Mouse (Mus musculus) left cerebral cortex, adult 2 months (tissue): ENCODE results near the gene Nr1h5. TPM values are rescaled to one million over a fixed set of nuclear protein-coding genes. Genes with fewer than 3 reads are reported as not detected.
A peak's percentile ranks its signal among the peaks of the same experiment; 100 is the strongest.

Experiments used
- DNase-seq, 2 experiments: peaks; one replicate each; pipeline ENCODE4 v3.0.0; 2021 to 2022; ENCODE audit warnings: low spot score in 2 of 2, mixed read lengths in 1 of 2; ENCODE audit errors: extremely low spot score in 1 of 2
- H3K27ac ChIP-seq: fragments of 200-600 bp; 2 replicates; pipeline ENCODE4 v1.8.1; 2022
- H3K4me3 ChIP-seq: fragments of 200-600 bp; 2 replicates; pipeline ENCODE4 v1.8.1; 2022
- CTCF ChIP-seq: fragments of 200-600 bp; IDR thresholded peaks from 2 replicates; pipeline ENCODE4 v1.8.1; 2022; ENCODE audit warnings: antibody characterized with exemption, mild to moderate bottlenecking, moderate library complexity
- intact Hi-C: fragments of 180-260 bp; cut with DNase I; formaldehyde crosslinking; loops from one replicate; pipeline ENCODE4 v1.15.1; 2025
- long read RNA-seq, 2 experiments: library from polyadenylated mRNA; stranded (forward); transcript quantifications; one replicate each; pipeline ENCODE4 v2.0.0; 2021; ENCODE audit warnings: borderline mapping rate in 2 of 2
- total RNA-seq, 2 experiments: library from RNA; stranded (reverse); gene quantifications; 2 replicates each; pipeline ENCODE4 v1.2.3; 2021

Gene Nr1h5
- not detected for total RNA-seq
- long read RNA-seq, experiment 1: 0 reads
- long read RNA-seq, experiment 2: 0 reads

DNA sequence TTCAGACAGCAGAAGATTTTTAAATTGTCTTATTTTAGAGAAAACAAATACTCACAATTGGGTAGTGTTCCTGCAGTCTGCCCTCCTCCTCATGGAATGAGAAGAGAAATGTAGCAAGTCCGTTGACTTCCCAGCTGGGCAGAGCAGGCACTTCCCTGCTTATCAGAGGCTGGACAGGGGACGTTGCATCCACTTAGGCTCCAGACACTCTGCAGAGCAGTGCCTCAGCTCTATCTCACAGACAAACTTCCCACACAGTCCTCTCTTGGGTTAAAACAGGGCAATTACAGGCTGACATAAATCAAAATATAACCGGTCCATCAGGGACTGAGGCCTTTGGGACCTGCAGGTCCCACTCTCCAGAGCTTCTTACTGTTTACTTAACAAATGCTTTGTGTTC, at the start of gene Nr1h5:
Gene Nr1h5 (minus strand): TSS at position 101 of the 400 bp plus-strand sequence.
- H3K4me3 ChIP-seq: no peak within 1 kb of the TSS
- no peak within 1 kb of the TSS for H3K27ac ChIP-seq
- DNase-seq: no peak
- intact Hi-C loops: no loop called here
- TF ChIP-seq CTCF: no peak

GRCm38 (mm10) chr3:103001595-103001994, 37.7 kb upstream of the Nr1h5 start:
- Histone ChIP-seq H3K27ac (no peak overlapping the region), H3K4me3 (no peak overlapping the region)
- intact Hi-C loops: no loop called here
- DNase-seq: no peak
- no peak for TF ChIP-seq CTCF

DNA sequence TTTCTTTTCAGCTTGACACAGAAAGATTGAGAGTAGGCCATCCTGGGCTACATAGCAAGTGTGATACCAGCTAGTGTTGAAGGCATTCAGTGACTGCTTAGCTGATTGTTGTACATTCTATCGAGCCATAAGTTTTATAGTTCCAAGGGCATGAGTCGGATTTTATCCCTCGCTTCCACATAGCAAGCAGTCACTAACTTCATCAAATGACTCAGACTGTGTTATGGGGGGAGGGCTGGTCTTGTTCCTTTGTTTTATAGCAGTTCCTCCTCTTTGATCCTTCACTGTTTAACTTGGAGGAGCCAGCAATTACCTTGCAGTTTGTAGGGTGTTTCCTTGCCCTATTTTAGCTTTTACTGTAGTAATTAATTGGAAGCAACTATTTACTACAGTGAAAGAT, 33.7 kb upstream of the Nr1h5 start:
- Histone ChIP-seq H3K4me3 (no peak overlapping the region), H3K27ac (no peak overlapping the region)
- intact Hi-C loops: loop anchor here (10.0 kb wide), 1 partner anchor 283 kb away; no protein-coding TSS in a partner anchor
- TF ChIP-seq CTCF: no peak
- no peak for DNase-seq

GRCm38 (mm10) chr3:102997036-102997435, 33.1 kb upstream of the Nr1h5 start:
- intact Hi-C loops: loop anchor here (10.0 kb wide), 1 partner anchor 282 kb away; no protein-coding TSS in a partner anchor
- no peak for TF ChIP-seq CTCF
- DNase-seq: no peak
- Histone ChIP-seq H3K4me3 (peak overlapping the region; percentile 66; the same call in 1 of the 2 replicates), H3K27ac (no peak overlapping the region)

- DNase-seq: peak; percentile 93 to 96
- Histone ChIP-seq H3K4me3 (peak within 1 kb of the TSS; percentile 66), H3K27ac (peak within 1 kb of the TSS; percentile 90)
- intact Hi-C loops: loop anchor here (1.0 to 10.0 kb wide), 2 partner anchors 25 to 281 kb away; partner anchors contain the start of gene Csde1
- TF ChIP-seq CTCF: no peak
Measured at GRCm38 (mm10) chr3:102995605-102996321, 31.8 kb upstream of the Nr1h5 start, which contains the start of gene Sike1. Gene Sike1 (plus strand): TSS chr3:102995708.

GRCm38 (mm10) chr3:102995233-102995604, 31.3 kb upstream of the Nr1h5 start:
- no peak for DNase-seq
- peak overlapping the region; percentile 90 for H3K27ac ChIP-seq
- intact Hi-C loops: loop anchor here (1.0 to 10.0 kb wide), 2 partner anchors 25 to 280 kb away; partner anchors contain the start of gene Csde1
- peak overlapping the region; percentile 66 for H3K4me3 ChIP-seq
- TF ChIP-seq CTCF: no peak

GRCm38 (mm10) chr3:102992936-102993335, 29.0 kb upstream of the Nr1h5 start:
- peak in 1 of 2 experiments; percentile 37 for DNase-seq
- TF ChIP-seq CTCF: no peak
- intact Hi-C loops: loop anchor here (10.0 kb wide), 1 partner anchor 278 kb away; no protein-coding TSS in a partner anchor

GRCm38 (mm10) chr3:102991041-102991440, 27.1 kb upstream of the Nr1h5 start:
- DNase-seq: no peak
- intact Hi-C loops: loop anchor here (10.0 kb wide), 1 partner anchor 276 kb away; no protein-coding TSS in a partner anchor
- H3K27ac ChIP-seq: no peak overlapping the region
- H3K4me3 ChIP-seq: no peak overlapping the region
- TF ChIP-seq CTCF: no peak

More at GRCm38 (mm10) chr3:102992936-102993335, 29.0 kb upstream of the Nr1h5 start:
- Histone ChIP-seq H3K27ac (no peak overlapping the region), H3K4me3 (no peak overlapping the region)

GRCm38 (mm10) chr3:102980349-102980736, 16.4 kb upstream of the Nr1h5 start:
- DNase-seq: no peak
- intact Hi-C loops: no loop called here
- H3K27ac ChIP-seq: no peak overlapping the region
- H3K4me3 ChIP-seq: no peak overlapping the region
- no peak for TF ChIP-seq CTCF

GRCm38 (mm10) chr3:102979550-102980348, 15.8 kb upstream of the Nr1h5 start:
- TF ChIP-seq CTCF: no peak; the same call in 1 of the 2 replicates
- intact Hi-C loops: no loop called here
- DNase-seq: no peak
- Histone ChIP-seq H3K4me3 (no peak overlapping the region), H3K27ac (no peak overlapping the region)

- H3K27ac ChIP-seq: no peak overlapping the region
- intact Hi-C loops: no loop called here
- H3K4me3 ChIP-seq: no peak overlapping the region
- no peak for TF ChIP-seq CTCF
- DNase-seq: no peak
Measured at GRCm38 (mm10) chr3:102976906-102977305, 13.0 kb upstream of the Nr1h5 start.

DNA sequence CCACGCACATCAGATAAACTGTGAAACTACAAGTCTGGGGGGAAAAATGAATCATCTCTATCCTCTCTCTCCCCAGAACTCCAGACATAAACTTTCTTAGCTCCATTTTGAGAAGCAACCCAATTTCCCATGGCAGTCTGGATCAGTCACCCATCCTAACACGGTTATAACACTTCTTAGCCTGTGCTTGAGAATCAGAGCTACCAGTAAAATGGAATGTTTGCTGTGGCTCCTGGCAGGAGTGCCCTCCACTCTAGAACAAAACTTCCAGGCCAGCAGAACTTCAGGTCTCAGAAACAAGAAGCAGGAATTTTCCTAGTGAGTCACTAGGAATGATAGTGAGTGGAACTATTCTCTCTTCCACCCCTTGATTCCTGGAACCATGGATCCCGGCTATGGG, 6.6 kb upstream of the Nr1h5 start:
- Histone ChIP-seq H3K27ac (no peak overlapping the region), H3K4me3 (no peak overlapping the region)
- intact Hi-C loops: no loop called here
- DNase-seq: no peak
- no peak for TF ChIP-seq CTCF
